Comparison of ENCODE assay signal across 16 mouse cellular contexts in genomic region chr8:23352259-23353106, GRCm38 (mm10).
A peak's percentile ranks its signal among the peaks of the same experiment; 100 is the strongest.
DNase-seq lines count a peak whose midpoint lies in the region; ATAC-seq and TF ChIP-seq lines count a peak whose summit lies in the region.
"Had no signal": no experiment of that assay in that cellular context is flagged by ENCODE, and none has a peak within 500 bp of the region (broad histone marks: within the 10 kb centered on the region; RNA-seq: fewer than 3 reads in every experiment).

No protein-coding gene starts in this region.

- no peaks in the 10 kb centered on the region for H3K9me3 ChIP-seq in heart, embryonic 10.5 days
- no peaks in the 10 kb centered on the region for H3K9me3 ChIP-seq in kidney, embryonic 14.5 days (ENCODE audit: control insufficient read depth, low read length)
- H3K9me3 ChIP-seq in midbrain, postnatal 0 days (ENCODE audit: low read length), result no peaks in the 10 kb centered on the region
- H3K9me3 ChIP-seq in midbrain, embryonic 13.5 days, result no peaks in the 10 kb centered on the region
- H3K9me3 ChIP-seq in stomach, embryonic 16.5 days (replicated peaks; ENCODE audit: control insufficient read depth, low read length), result no peaks in the 10 kb centered on the region
- H3K9me3 ChIP-seq: embryonic facial prominence, embryonic 13.5 days; forebrain, embryonic 12.5 days; liver, embryonic 12.5 days had no signal

- WGBS in heart, embryonic 10.5 days, result 38% methylated on average over 6 of the region's 6 CpGs
- 19% methylated on average over 6 of the region's 6 CpGs for WGBS in kidney, embryonic 14.5 days
- WGBS in midbrain, postnatal 0 days, result 60% methylated on average over 6 of the region's 6 CpGs
- 61% methylated on average over 6 of the region's 6 CpGs for WGBS in midbrain, embryonic 13.5 days
- WGBS in stomach, embryonic 16.5 days, result 35% methylated on average over 6 of the region's 6 CpGs

- DNase-seq in heart, embryonic 10.5 days (ENCODE audit: low spot score), result no peak
- DNase-seq in heart, postnatal 14 days, result no peak
- DNase-seq in kidney, postnatal 10 days, result no peak
- DNase-seq in midbrain, postnatal 0 days (ENCODE audit: low spot score), result peak; percentile 5
- no peak for DNase-seq in thymus, postnatal 10 days (ENCODE audit: low spot score in 2 of 2)
- DNase-seq: adrenal gland, postnatal 10 days; B cell, adult 2 months; cerebellum, adult 9-11 months; kidney, adult 18-20 months; thymus, adult 18-20 months had no signal

- H3K4me3 ChIP-seq in heart, embryonic 10.5 days, result no peak overlapping the region
- H3K4me3 ChIP-seq in kidney, embryonic 14.5 days (ENCODE audit: low read length), result no peak overlapping the region
- no peak overlapping the region for H3K4me3 ChIP-seq in midbrain, postnatal 0 days (ENCODE audit: low read depth, low read length)
- H3K4me3 ChIP-seq in midbrain, embryonic 13.5 days (replicated peaks), result no peak overlapping the region
- no peak overlapping the region for H3K4me3 ChIP-seq in stomach, embryonic 16.5 days (replicated peaks; ENCODE audit: low read length)
- H3K4me3 ChIP-seq: embryonic facial prominence, embryonic 13.5 days; forebrain, embryonic 12.5 days; liver, embryonic 12.5 days had no signal

- intact Hi-C loops in heart, postnatal 14 days (cut with DNase I), result no loop called here

- TF ChIP-seq CTCF in midbrain, postnatal 0 days (IDR thresholded peaks at IDR 0.05), result no peak

- no peaks in the 10 kb centered on the region for H3K27me3 ChIP-seq in heart, embryonic 10.5 days (ENCODE audit: insufficient read depth, poor library complexity, severe bottlenecking)
- no peaks in the 10 kb centered on the region for H3K27me3 ChIP-seq in kidney, embryonic 14.5 days (ENCODE audit: control insufficient read depth, insufficient read depth, low read length)
- no peaks in the 10 kb centered on the region for H3K27me3 ChIP-seq in midbrain, postnatal 0 days (ENCODE audit: insufficient read depth, low read length)
- H3K27me3 ChIP-seq in midbrain, embryonic 13.5 days, result no peaks in the 10 kb centered on the region
- H3K27me3 ChIP-seq in stomach, embryonic 16.5 days (ENCODE audit: control insufficient read depth, insufficient read depth, low read length), result no peaks in the 10 kb centered on the region; the same call in 1 of the 2 replicates
- H3K27me3 ChIP-seq: embryonic facial prominence, embryonic 13.5 days; forebrain, embryonic 12.5 days; liver, embryonic 12.5 days had no signal

- peaks cover 11% of the 10 kb centered on the region for H3K4me1 ChIP-seq in heart, embryonic 10.5 days
- no peaks in the 10 kb centered on the region for H3K4me1 ChIP-seq in kidney, embryonic 14.5 days (ENCODE audit: control insufficient read depth, insufficient read depth, low read length)
- no peaks in the 10 kb centered on the region for H3K4me1 ChIP-seq in midbrain, postnatal 0 days (ENCODE audit: insufficient read depth, low read length)
- H3K4me1 ChIP-seq in midbrain, embryonic 13.5 days (replicated peaks), result no peaks in the 10 kb centered on the region
- H3K4me1 ChIP-seq in stomach, embryonic 16.5 days (ENCODE audit: control insufficient read depth, insufficient read depth, low read length), result no peaks in the 10 kb centered on the region
- H3K4me1 ChIP-seq: embryonic facial prominence, embryonic 13.5 days; forebrain, embryonic 12.5 days; liver, embryonic 12.5 days had no signal

- no peak overlapping the region for H3K4me2 ChIP-seq in kidney, embryonic 14.5 days (replicated peaks; ENCODE audit: low read depth, low read length)
- no peak overlapping the region for H3K4me2 ChIP-seq in midbrain, postnatal 0 days (ENCODE audit: low read depth, low read length, poor library complexity, severe bottlenecking)
- H3K4me2 ChIP-seq in midbrain, embryonic 13.5 days (replicated peaks), result no peak overlapping the region
- peak overlapping the region; percentile 20; the same call in 1 of the 2 replicates for H3K4me2 ChIP-seq in stomach, embryonic 16.5 days (ENCODE audit: low read depth, low read length)
- H3K4me2 ChIP-seq: embryonic facial prominence, embryonic 13.5 days; forebrain, embryonic 12.5 days; liver, embryonic 12.5 days had no signal

- H3K9ac ChIP-seq in kidney, embryonic 14.5 days (ENCODE audit: low read depth, low read length), result no peak overlapping the region
- H3K9ac ChIP-seq in midbrain, postnatal 0 days (replicated peaks; ENCODE audit: low read length, poor library complexity, severe bottlenecking), result no peak overlapping the region
- no peak overlapping the region for H3K9ac ChIP-seq in midbrain, embryonic 13.5 days (replicated peaks)
- 0 out of 2 replicates have a peak overlapping the region, but pooled peaks have one; percentile 11 for H3K9ac ChIP-seq in stomach, embryonic 16.5 days (ENCODE audit: low read length)
- H3K9ac ChIP-seq: embryonic facial prominence, embryonic 13.5 days; forebrain, embryonic 12.5 days; liver, embryonic 12.5 days had no signal

- ATAC-seq in kidney, embryonic 14.5 days (ENCODE audit: low FRiP score, low TSS enrichment), result peak; percentile 62; the same call in 1 of the 2 replicates
- no peak for ATAC-seq in midbrain, postnatal 0 days (ENCODE audit: low FRiP score)
- no peak for ATAC-seq in midbrain, embryonic 13.5 days
- ATAC-seq in stomach, embryonic 16.5 days (ENCODE audit: insufficient read depth, low FRiP score), result no peak; the same call in 1 of the 2 replicates
- ATAC-seq: liver, embryonic 12.5 days had no signal

- H3K27ac ChIP-seq in heart, embryonic 10.5 days, result 0 out of 2 replicates have a peak overlapping the region, but pooled peaks have one; percentile 39
- no peak overlapping the region for H3K27ac ChIP-seq in kidney, embryonic 14.5 days (ENCODE audit: low read depth, low read length)
- H3K27ac ChIP-seq in midbrain, postnatal 0 days (ENCODE audit: low read depth, low read length), result no peak overlapping the region
- H3K27ac ChIP-seq in midbrain, embryonic 13.5 days, result no peak overlapping the region
- no peak overlapping the region for H3K27ac ChIP-seq in stomach, embryonic 16.5 days (ENCODE audit: low read length)
- H3K27ac ChIP-seq: embryonic facial prominence, embryonic 13.5 days; forebrain, embryonic 12.5 days; liver, embryonic 12.5 days had no signal

- no peaks in the 10 kb centered on the region for H3K36me3 ChIP-seq in heart, embryonic 10.5 days
- H3K36me3 ChIP-seq in kidney, embryonic 14.5 days (ENCODE audit: control insufficient read depth, insufficient read depth, low read length), result no peaks in the 10 kb centered on the region
- H3K36me3 ChIP-seq in midbrain, postnatal 0 days (ENCODE audit: insufficient read depth, low read length), result no peaks in the 10 kb centered on the region
- H3K36me3 ChIP-seq in midbrain, embryonic 13.5 days, result no peaks in the 10 kb centered on the region
- H3K36me3 ChIP-seq in stomach, embryonic 16.5 days (ENCODE audit: control insufficient read depth, insufficient read depth, low read length), result no peaks in the 10 kb centered on the region
- H3K36me3 ChIP-seq: embryonic facial prominence, embryonic 13.5 days; forebrain, embryonic 12.5 days; liver, embryonic 12.5 days had no signal
